Mouse (Mus musculus): ENCODE results near the gene Psmd11.

Psmd11 gene

GRCm38 (mm10) chr11:80499550-80499952, 71.1 kb downstream of the Psmd11 start:
- ATAC-seq (ENCODE audit: insufficient number of reproducible peaks, low FRiP score, low TSS enrichment) = no peak

GRCm38 (mm10) chr11:80503281-80503680, 74.9 kb downstream of the Psmd11 start:
- ATAC-seq (ENCODE audit: insufficient number of reproducible peaks, low FRiP score, low TSS enrichment) = no peak

GRCm38 (mm10) chr11:80503726-80504452, 75.5 kb downstream of the Psmd11 start:
- ATAC-seq (ENCODE audit: insufficient number of reproducible peaks, low FRiP score, low TSS enrichment) = no peak; the same call in 1 of the 2 replicates

- no peak for ATAC-seq (ENCODE audit: insufficient number of reproducible peaks, low FRiP score, low TSS enrichment)
Observed at GRCm38 (mm10) chr11:80504519-80505385, 76.3 kb downstream of the Psmd11 start.

- no peak for ATAC-seq (ENCODE audit: insufficient number of reproducible peaks, low FRiP score, low TSS enrichment)
Observed at GRCm38 (mm10) chr11:80505581-80505980, 77.2 kb downstream of the Psmd11 start.

GRCm38 (mm10) chr11:80506483-80506882, 78.1 kb downstream of the Psmd11 start:
- no peak for ATAC-seq (ENCODE audit: insufficient number of reproducible peaks, low FRiP score, low TSS enrichment)

- no peak for ATAC-seq (ENCODE audit: insufficient number of reproducible peaks, low FRiP score, low TSS enrichment)
Observed at GRCm38 (mm10) chr11:80507791-80508190, 79.4 kb downstream of the Psmd11 start.

- no peak for ATAC-seq (ENCODE audit: insufficient number of reproducible peaks, low FRiP score, low TSS enrichment)
Observed at GRCm38 (mm10) chr11:80508361-80509175, 80.2 kb downstream of the Psmd11 start.

GRCm38 (mm10) chr11:80509176-80509506, 80.7 kb downstream of the Psmd11 start:
- ATAC-seq (ENCODE audit: insufficient number of reproducible peaks, low FRiP score, low TSS enrichment) = no peak

GRCm38 (mm10) chr11:80510124-80510523, 81.7 kb downstream of the Psmd11 start:
- no peak for ATAC-seq (ENCODE audit: insufficient number of reproducible peaks, low FRiP score, low TSS enrichment)

GRCm38 (mm10) chr11:80512313-80513056, 84.1 kb downstream of the Psmd11 start:
- no peak for ATAC-seq (ENCODE audit: insufficient number of reproducible peaks, low FRiP score, low TSS enrichment)

GRCm38 (mm10) chr11:80513796-80514195, 85.4 kb downstream of the Psmd11 start:
- ATAC-seq (ENCODE audit: insufficient number of reproducible peaks, low FRiP score, low TSS enrichment) = no peak

- ATAC-seq (ENCODE audit: insufficient number of reproducible peaks, low FRiP score, low TSS enrichment) = no peak
Observed at GRCm38 (mm10) chr11:80515346-80515745, 86.9 kb downstream of the Psmd11 start.

GRCm38 (mm10) chr11:80515895-80516294, 87.5 kb downstream of the Psmd11 start:
- ATAC-seq (ENCODE audit: insufficient number of reproducible peaks, low FRiP score, low TSS enrichment) = no peak

GRCm38 (mm10) chr11:80518421-80519367, 90.3 kb downstream of the Psmd11 start:
- ATAC-seq (ENCODE audit: insufficient number of reproducible peaks, low FRiP score, low TSS enrichment) = no peak; the same call in 1 of the 2 replicates

- no peak for ATAC-seq (ENCODE audit: insufficient number of reproducible peaks, low FRiP score, low TSS enrichment)
Observed at GRCm38 (mm10) chr11:80521148-80521547, 92.7 kb downstream of the Psmd11 start.
